ENCODE assay signal across 8 mouse cellular contexts in genomic region chr5:107986967-107987834, GRCm38 (mm10). TPM values are rescaled to one million over a fixed set of nuclear protein-coding genes. Genes with fewer than 3 reads are reported as not detected.
DNase-seq lines count a peak whose midpoint lies in the region; ATAC-seq and TF ChIP-seq lines count a peak whose summit lies in the region.

TSS of gene Fam69a (minus strand) at chr5:107987085.

- H3K36me3 ChIP-seq in embryonic facial prominence, embryonic 15.5 days = no peaks in the 10 kb centered on the region
- H3K36me3 ChIP-seq in kidney, embryonic 15.5 days = no peaks in the 10 kb centered on the region
- no peaks in the 10 kb centered on the region for H3K36me3 ChIP-seq in liver, adult 2 months (ENCODE audit: control insufficient read depth, insufficient read depth, low read length)

- WGBS in embryonic facial prominence, embryonic 15.5 days = under 1% methylated on average over 86 of the region's 91 CpGs
- under 1% methylated on average over 72 of the region's 91 CpGs for WGBS in kidney, embryonic 15.5 days
- 5% methylated on average over 79 of the region's 91 CpGs for WGBS in liver, adult 2 months

- no peaks in the 10 kb centered on the region for H3K79me2 ChIP-seq in liver, adult 2 months (ENCODE audit: control insufficient read depth, insufficient read depth, low read length)

- peak within 1 kb of the TSS; percentile 94 for H3K27ac ChIP-seq in embryonic facial prominence, embryonic 15.5 days (replicated peaks)
- H3K27ac ChIP-seq in kidney, embryonic 15.5 days = peak within 1 kb of the TSS; percentile 93
- H3K27ac ChIP-seq in liver, adult 2 months (replicated peaks; ENCODE audit: insufficient read depth, low read depth, low read length) = peak within 1 kb of the TSS; percentile 30

- H3K9me3 ChIP-seq in embryonic facial prominence, embryonic 15.5 days (replicated peaks) = no peaks in the 10 kb centered on the region
- no peaks in the 10 kb centered on the region for H3K9me3 ChIP-seq in kidney, embryonic 15.5 days (replicated peaks)

- H3K4me1 ChIP-seq in embryonic facial prominence, embryonic 15.5 days = peaks cover 5% of the 10 kb centered on the region
- peaks cover 12% of the 10 kb centered on the region; the same call in 1 of the 2 replicates for H3K4me1 ChIP-seq in kidney, embryonic 15.5 days
- H3K4me1 ChIP-seq in liver, adult 2 months (ENCODE audit: control insufficient read depth, insufficient read depth, low read length) = peaks cover 12% of the 10 kb centered on the region

- 0 out of 2 replicates have a peak, but pooled peaks have one; percentile 10 for TF ChIP-seq POLR2A in liver, adult 2 months (IDR thresholded peaks at IDR 0.05; ENCODE audit: extremely low read depth, insufficient read depth, low read length)

- peak within 1 kb of the TSS; percentile 86 for H3K4me3 ChIP-seq in embryonic facial prominence, embryonic 15.5 days (replicated peaks)
- H3K4me3 ChIP-seq in kidney, embryonic 15.5 days (replicated peaks) = peak within 1 kb of the TSS; percentile 89
- H3K4me3 ChIP-seq in liver, adult 2 months (ENCODE audit: insufficient read depth, low read depth, low read length) = peak within 1 kb of the TSS; percentile 97

- peak; percentile 93 for ATAC-seq in embryonic facial prominence, embryonic 15.5 days (ENCODE audit: insufficient number of reproducible peaks, low FRiP score, low TSS enrichment, low read depth)
- ATAC-seq in kidney, embryonic 15.5 days (replicated peaks; ENCODE audit: low FRiP score) = peak; percentile 94
- ATAC-seq in monocyte, adult 5-6 weeks (replicated peaks; ENCODE audit: insufficient number of reproducible peaks, low FRiP score, low TSS enrichment, poor library complexity, severe bottlenecking) = peak; percentile 28; the same call in 1 of the 2 replicates

- peak; percentile 89 for DNase-seq in 416B (ENCODE audit: low read depth)
- peak; percentile 89 for DNase-seq in adrenal gland, postnatal 10 days
- peak; percentile 76 to 77 for DNase-seq in heart, adult 9 months (ENCODE audit: low spot score in 2 of 2)
- DNase-seq in liver, adult 2 months (ENCODE audit: extremely low read depth, low read depth, low spot score) = no peak
- peak; percentile 70 to 78 for DNase-seq in spleen, postnatal 14 days (ENCODE audit: low spot score in 2 of 2)

- no peaks in the 10 kb centered on the region for H3K27me3 ChIP-seq in embryonic facial prominence, embryonic 15.5 days
- H3K27me3 ChIP-seq in kidney, embryonic 15.5 days = no peaks in the 10 kb centered on the region
- H3K27me3 ChIP-seq in liver, adult 2 months (ENCODE audit: control insufficient read depth, insufficient read depth, low read length) = no peaks in the 10 kb centered on the region

- H3K4me2 ChIP-seq in embryonic facial prominence, embryonic 15.5 days (replicated peaks) = peak within 1 kb of the TSS; percentile 78
- peak within 1 kb of the TSS; percentile 93 for H3K4me2 ChIP-seq in kidney, embryonic 15.5 days

- peak within 1 kb of the TSS; percentile 69 for H3K9ac ChIP-seq in embryonic facial prominence, embryonic 15.5 days
- H3K9ac ChIP-seq in kidney, embryonic 15.5 days = peak within 1 kb of the TSS; percentile 75
- peak within 1 kb of the TSS; percentile 89 for H3K9ac ChIP-seq in liver, adult 2 months (ENCODE audit: low read depth, low read length)

- TF ChIP-seq CTCF in liver, adult 2 months (IDR thresholded peaks at IDR 0.05; ENCODE audit: low read depth, low read length) = no peak

RNA-seq across cellular contexts. Expression of gene Fam69a, which starts in this region (rescaled TPM):
- 10 to 100 TPM; 18.0 to 18.5 TPM for total RNA-seq in adrenal gland, postnatal 10 days (2021)
- 27.4 and 28.0 TPM in 2 replicates for polyA plus RNA-seq in embryonic facial prominence, embryonic 15.5 days (2015; fragmentation: Nextera tagmentation; extraction: Ambion mirVana)
- polyA plus RNA-seq in kidney, embryonic 15.5 days (2015; fragmentation: Nextera tagmentation; extraction: Ambion mirVana) = 19.1 and 21.3 TPM in 2 replicates
- total RNA-seq in liver, adult 2 months (2014; rRNA removed) = 3.9 and 5.3 TPM in 2 replicates
- polyA plus RNA-seq in liver, adult 2 months (2012; rRNA removed) = 0.97 and 1.4 TPM in 2 replicates
- 33.7 to 53.5 TPM (median 47.2 TPM) in 3 replicates for total RNA-seq in monocyte, adult 5-6 weeks (2017)

Comparison
In these comparisons a context has a peak if more than half of its experiments do, and no peak if none do; other contexts are left out.
1. ATAC-seq: peak in every context shown above with its lines; median percentile 94 in kidney, embryonic 15.5 days; 93 in embryonic facial prominence, embryonic 15.5 days; 28 in monocyte, adult 5-6 weeks.
2. H3K27ac ChIP-seq: peak in every context shown above with its lines; median percentile 94 in embryonic facial prominence, embryonic 15.5 days; 93 in kidney, embryonic 15.5 days; 30 in liver, adult 2 months.